Mouse (Mus musculus): ENCODE data around the gene Cd276. TPM values are rescaled to one million over a fixed set of nuclear protein-coding genes. Genes with fewer than 3 reads are reported as not detected.

The Cd276 gene
- polyA plus RNA-seq, 1 experiment: not detected

GRCm38 (mm10) chr9:58507216-58508005 lies 47.8 kb downstream of the Cd276 start:
- Histone ChIP-seq H3K27ac (replicated peaks; ENCODE audit: low read depth, low read length) (no peak overlapping the region), H3K4me1 (ENCODE audit: control insufficient read depth, insufficient read depth, insufficient read length, low read length) (no peaks in the 10 kb centered on the region), H3K4me3 (ENCODE audit: insufficient read depth, low read depth, low read length) (no peak overlapping the region)

- H3K4me3 ChIP-seq (ENCODE audit: insufficient read depth, low read depth, low read length): no peak overlapping the region
- no peak overlapping the region for H3K27ac ChIP-seq (replicated peaks; ENCODE audit: low read depth, low read length)
- H3K4me1 ChIP-seq (ENCODE audit: control insufficient read depth, insufficient read depth, insufficient read length, low read length): no peaks in the 10 kb centered on the region
These were observed 54.3 kb downstream of the Cd276 start for GRCm38 (mm10) chr9:58500946-58501345.

GRCm38 (mm10) chr9:58497942-58498341 lies 57.3 kb downstream of the Cd276 start:
- no peak overlapping the region for H3K27ac ChIP-seq (replicated peaks; ENCODE audit: low read depth, low read length)
- H3K4me3 ChIP-seq (ENCODE audit: insufficient read depth, low read depth, low read length): no peak overlapping the region
- no peaks in the 10 kb centered on the region for H3K4me1 ChIP-seq (ENCODE audit: control insufficient read depth, insufficient read depth, insufficient read length, low read length)

GRCm38 (mm10) chr9:58496470-58497182 lies 58.6 kb downstream of the Cd276 start:
- Histone ChIP-seq H3K4me1 (ENCODE audit: control insufficient read depth, insufficient read depth, insufficient read length, low read length) (no peaks in the 10 kb centered on the region), H3K27ac (replicated peaks; ENCODE audit: low read depth, low read length) (no peak overlapping the region), H3K4me3 (ENCODE audit: insufficient read depth, low read depth, low read length) (no peak overlapping the region)

GRCm38 (mm10) chr9:58495035-58495434 lies 60.2 kb downstream of the Cd276 start:
- Histone ChIP-seq H3K27ac (replicated peaks; ENCODE audit: low read depth, low read length) (no peak overlapping the region), H3K4me1 (ENCODE audit: control insufficient read depth, insufficient read depth, insufficient read length, low read length) (no peaks in the 10 kb centered on the region), H3K4me3 (ENCODE audit: insufficient read depth, low read depth, low read length) (no peak overlapping the region)

- H3K4me1 ChIP-seq (ENCODE audit: control insufficient read depth, insufficient read depth, insufficient read length, low read length): peaks cover 3% of the 10 kb centered on the region; the same call in 1 of the 2 replicates
- no peak overlapping the region for H3K4me3 ChIP-seq (ENCODE audit: insufficient read depth, low read depth, low read length)
- no peak overlapping the region for H3K27ac ChIP-seq (replicated peaks; ENCODE audit: low read depth, low read length)
These were observed 64.8 kb downstream of the Cd276 start for GRCm38 (mm10) chr9:58490391-58490790.

- no peak overlapping the region for H3K4me3 ChIP-seq (ENCODE audit: insufficient read depth, low read depth, low read length)
- peaks cover 3% of the 10 kb centered on the region; the same call in 1 of the 2 replicates for H3K4me1 ChIP-seq (ENCODE audit: control insufficient read depth, insufficient read depth, insufficient read length, low read length)
- no peak overlapping the region for H3K27ac ChIP-seq (replicated peaks; ENCODE audit: low read depth, low read length)
These were observed 65.4 kb downstream of the Cd276 start for GRCm38 (mm10) chr9:58489865-58490165.

- no peak overlapping the region for H3K27ac ChIP-seq (replicated peaks; ENCODE audit: low read depth, low read length)
These were observed 65.9 kb downstream of the Cd276 start for GRCm38 (mm10) chr9:58489133-58489864.

DNA sequence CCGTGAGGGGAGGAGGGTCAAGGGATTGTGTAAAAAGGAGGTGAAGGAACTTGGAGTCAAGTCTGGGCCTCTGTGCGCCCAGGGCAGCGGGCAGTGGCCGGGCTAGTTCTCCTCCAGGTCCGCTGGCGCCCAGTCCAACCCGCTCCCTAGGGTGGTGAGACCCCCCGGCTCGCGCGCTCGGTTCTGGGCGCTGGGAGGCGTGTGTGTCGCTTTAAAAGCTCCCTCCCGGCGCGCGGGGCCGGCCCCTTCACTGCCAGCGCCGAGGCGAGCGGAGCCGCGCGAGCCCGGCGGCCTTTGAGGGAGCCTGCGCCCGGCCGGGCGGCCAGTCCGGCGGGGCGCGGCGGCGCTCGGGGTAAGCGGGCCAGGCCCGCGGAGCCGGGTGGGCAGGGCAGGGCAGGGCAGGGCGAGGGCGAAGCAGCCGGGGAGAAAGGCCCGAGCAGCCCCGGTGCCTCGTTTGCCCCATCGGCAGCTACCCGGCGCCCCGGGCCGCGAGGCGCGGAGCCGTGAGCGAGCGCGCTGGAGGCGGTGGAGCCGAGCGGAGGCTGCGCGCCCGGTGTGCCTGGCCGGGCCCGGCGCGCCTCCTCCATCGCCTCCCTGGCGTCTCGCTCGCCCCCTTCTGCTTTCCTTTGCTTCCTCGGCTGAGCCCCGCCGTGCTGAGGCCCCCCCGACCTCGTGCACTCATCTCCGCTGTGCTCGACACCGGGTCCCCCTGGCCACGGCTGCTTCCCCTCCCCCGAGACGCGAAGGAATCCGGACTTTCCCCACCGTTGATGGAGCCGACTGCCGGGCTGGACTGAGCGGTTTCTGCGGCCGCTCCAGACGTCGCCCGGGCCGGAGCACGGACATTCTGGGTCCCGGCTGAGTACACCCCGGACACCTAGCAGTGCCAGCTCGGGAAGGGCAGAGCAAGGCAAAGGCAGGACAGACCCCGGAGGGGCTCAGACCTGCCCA lies 67.1 kb downstream of the Cd276 start, which contains the start of gene Insyn1:
TSS of gene Insyn1 (plus strand) at position 753 of the 951 bp plus-strand sequence.
- H3K27ac ChIP-seq (replicated peaks; ENCODE audit: low read depth, low read length): no peak within 1 kb of the TSS
- peaks cover 3% of the 10 kb centered on the region; the same call in 1 of the 2 replicates for H3K4me1 ChIP-seq (ENCODE audit: control insufficient read depth, insufficient read depth, insufficient read length, low read length)
- peak within 1 kb of the TSS; percentile 70 for H3K4me3 ChIP-seq (ENCODE audit: insufficient read depth, low read depth, low read length)

More at GRCm38 (mm10) chr9:58489133-58489864, 65.9 kb downstream of the Cd276 start:
- Histone ChIP-seq H3K4me3 (ENCODE audit: insufficient read depth, low read depth, low read length) (peak overlapping the region; percentile 70), H3K4me1 (ENCODE audit: control insufficient read depth, insufficient read depth, insufficient read length, low read length) (peaks cover 3% of the 10 kb centered on the region; the same call in 1 of the 2 replicates)

DNA sequence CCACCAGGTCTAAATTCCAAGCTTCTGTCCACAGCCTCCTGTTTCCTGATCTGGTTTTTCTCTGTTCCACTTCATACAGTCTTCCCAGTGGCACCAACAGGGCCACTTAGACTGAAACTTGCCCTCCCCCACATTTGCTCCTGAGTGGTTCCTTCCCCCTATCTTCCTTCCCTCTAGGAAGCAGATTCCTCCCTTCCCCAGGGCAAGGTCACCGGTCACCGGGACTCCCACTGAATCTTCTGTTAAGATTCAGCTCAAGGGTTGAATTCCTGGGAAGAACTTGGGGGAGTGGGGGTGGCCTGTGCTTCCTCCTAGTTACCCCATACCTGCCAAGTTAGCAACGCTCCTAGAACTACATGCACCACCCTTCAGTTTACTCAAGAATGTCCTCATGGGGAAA lies 68.2 kb downstream of the Cd276 start:
- H3K4me3 ChIP-seq (ENCODE audit: insufficient read depth, low read depth, low read length): no peak overlapping the region
- H3K4me1 ChIP-seq (ENCODE audit: control insufficient read depth, insufficient read depth, insufficient read length, low read length): peaks cover 3% of the 10 kb centered on the region; the same call in 1 of the 2 replicates
- no peak overlapping the region for H3K27ac ChIP-seq (replicated peaks; ENCODE audit: low read depth, low read length)

Other genes with a start within 250 kb of the Cd276 start
- gene Loxl1, start 242.3 kb downstream of the Cd276 start, polyA plus RNA-seq (2012; ENCODE audit: insufficient read depth, insufficient read length, missing spikeins): 8.1 and 13.8 TPM in 2 replicates
- not detected in 2 replicates for gene Tbc1d21, start 185.0 kb downstream of the Cd276 start, polyA plus RNA-seq (2012; ENCODE audit: insufficient read depth, insufficient read length, missing spikeins)
- gene Insyn1, start 66.8 kb downstream of the Cd276 start, polyA plus RNA-seq (2012; ENCODE audit: insufficient read depth, insufficient read length, missing spikeins): 9.5 and 12.1 TPM in 2 replicates
- 124 and 127 TPM in 2 replicates for gene Nptn, start 26.8 kb upstream of the Cd276 start, polyA plus RNA-seq (2012; ENCODE audit: insufficient read depth, insufficient read length, missing spikeins)
- gene Rec114, start 188.5 kb upstream of the Cd276 start, polyA plus RNA-seq (2012; ENCODE audit: insufficient read depth, insufficient read length, missing spikeins): not detected in 2 replicates